Mouse (Mus musculus) myocyte (in vitro differentiated cells): ENCODE data around the gene Nop10. TPM values are rescaled to one million over a fixed set of nuclear protein-coding genes. Genes with fewer than 3 reads are reported as not detected.
A peak's percentile ranks its signal among the peaks of the same experiment; 100 is the strongest.

Source experiments
- H3K27me3 ChIP-seq: one replicate; pipeline ENCODE4 v1.6.1; 2011; ENCODE audit not compliant: control insufficient read depth, insufficient read depth, insufficient read length
- H3K36me3 ChIP-seq: one replicate; pipeline ENCODE4 v1.6.1; 2011; ENCODE audit not compliant: control insufficient read depth, insufficient read depth
- H3K4me2 ChIP-seq: one replicate; pipeline ENCODE4 v1.6.1; 2011; ENCODE audit warnings: low read depth, control low read depth
- H3K4me3 ChIP-seq: one replicate; pipeline ENCODE4 v1.5.1; 2011; ENCODE audit warnings: mild to moderate bottlenecking, control low read depth, moderate library complexity
- H3K79me2 ChIP-seq: one replicate; pipeline ENCODE4 v1.6.1; 2011; ENCODE audit not compliant: control insufficient read depth, insufficient read depth
- H3ac ChIP-seq: one replicate; pipeline ENCODE4 v1.6.1; 2011; ENCODE audit not compliant: control insufficient read depth, insufficient read length
- CEBPB ChIP-seq: IDR thresholded peaks from 2 replicates; pipeline ENCODE4 v1.6.1; 2011; ENCODE audit warnings: mild to moderate bottlenecking, moderate library complexity; ENCODE audit not compliant: poor library complexity, insufficient read depth, severe bottlenecking
- E2F4 ChIP-seq: IDR thresholded peaks from one replicate; pipeline ENCODE4 v1.6.1; 2011; ENCODE audit warnings: mild to moderate bottlenecking, control low read depth, moderate library complexity; ENCODE audit not compliant: insufficient read depth
- MAX ChIP-seq: IDR thresholded peaks from one replicate; pipeline ENCODE4 v1.6.1; 2011; ENCODE audit warnings: low read depth, mild to moderate bottlenecking, control low read depth
- MYOD1 ChIP-seq, 3 experiments: IDR thresholded peaks; one replicate each; pipeline ENCODE4 v1.6.1; 2011; ENCODE audit warnings: control low read depth in 2 of 3, low read depth in 2 of 3, mild to moderate bottlenecking in 2 of 3, moderate library complexity in 1 of 3; ENCODE audit not compliant: insufficient read length in 2 of 3, control insufficient read depth in 1 of 3
- MYOG ChIP-seq, 3 experiments: IDR thresholded peaks; one replicate each; pipeline ENCODE4 v1.6.1; 2011; ENCODE audit warnings: control low read depth in 2 of 3, low read depth in 2 of 3, mild to moderate bottlenecking in 2 of 3; ENCODE audit not compliant: insufficient read length in 2 of 3, control insufficient read depth in 1 of 3, insufficient read depth in 1 of 3
- POLR2A ChIP-seq: IDR thresholded peaks from one replicate; pipeline ENCODE4 v1.6.1; 2011; ENCODE audit warnings: low read depth, mild to moderate bottlenecking, control low read depth, moderate library complexity; ENCODE audit not compliant: insufficient read length
- POLR2AphosphoS2 ChIP-seq: IDR thresholded peaks from one replicate; pipeline ENCODE4 v1.6.1; 2011; ENCODE audit warnings: low read depth, control low read depth; ENCODE audit not compliant: insufficient read length
- REST ChIP-seq: IDR thresholded peaks from one replicate; pipeline ENCODE4 v1.6.1; 2011; ENCODE audit warnings: mild to moderate bottlenecking, control low read depth, moderate library complexity; ENCODE audit not compliant: insufficient read depth, insufficient read length
- SRF ChIP-seq: IDR thresholded peaks from one replicate; pipeline ENCODE4 v1.6.1; 2011; ENCODE audit warnings: low read depth; ENCODE audit not compliant: control insufficient read depth, insufficient read length
- TCF12 ChIP-seq: IDR thresholded peaks from one replicate; pipeline ENCODE4 v1.6.1; 2011; ENCODE audit warnings: mild to moderate bottlenecking, control low read depth; ENCODE audit not compliant: poor library complexity, insufficient read depth, severe bottlenecking
- TCF3 ChIP-seq: IDR thresholded peaks from one replicate; pipeline ENCODE4 v1.6.1; 2011; ENCODE audit warnings: low read depth, control low read depth; ENCODE audit not compliant: insufficient read length
- USF1 ChIP-seq: IDR thresholded peaks from one replicate; pipeline ENCODE4 v1.6.1; 2011; ENCODE audit warnings: low read depth, mild to moderate bottlenecking, control low read depth, moderate library complexity
- polyA plus RNA-seq: library from polyadenylated mRNA; unstranded; fragments of >200 nt; fragmentation: generic; extraction: Trizol; gene quantifications from one replicate; pipeline ENCODE4 v1.2.1, GENCODE M21; 2012; ENCODE audit warnings: missing spikeins

Gene Nop10
- polyA plus RNA-seq, 1 experiment, result 129 TPM

GRCm38 (mm10) chr2:112289507-112289906 is 27.8 kb downstream of the Nop10 start:
- Histone ChIP-seq H3K79me2 (no peaks in the 10 kb centered on the region), H3ac (no peak overlapping the region), H3K4me2 (no peak overlapping the region), H3K4me3 (no peak overlapping the region), H3K36me3 (no peaks in the 10 kb centered on the region), H3K27me3 (no peaks in the 10 kb centered on the region)
- TF ChIP-seq SRF, result no peak
- TF ChIP-seq MYOD1 (IDR thresholded peaks at IDR 0.05; ENCODE audit: control insufficient read depth in 1 of 3, insufficient read length in 2 of 3, low read depth in 2 of 3), result no peak

- TF ChIP-seq MYOG (IDR thresholded peaks at IDR 0.05; ENCODE audit: control insufficient read depth in 1 of 3, insufficient read depth in 1 of 3, insufficient read length in 2 of 3, low read depth in 2 of 3) (no peak), MYOD1 (IDR thresholded peaks at IDR 0.05; ENCODE audit: control insufficient read depth in 1 of 3, insufficient read length in 2 of 3, low read depth in 2 of 3) (no peak), USF1 (no peak), POLR2A (no peak), POLR2AphosphoS2 (no peak), MAX (no peak), CEBPB (no peak)
- Histone ChIP-seq H3ac (no peak overlapping the region), H3K27me3 (no peaks in the 10 kb centered on the region), H3K79me2 (peaks cover 5% of the 10 kb centered on the region), H3K4me3 (no peak overlapping the region), H3K4me2 (no peak overlapping the region), H3K36me3 (no peaks in the 10 kb centered on the region)
Measured at GRCm38 (mm10) chr2:112292823-112293222, 31.1 kb downstream of the Nop10 start.

GRCm38 (mm10) chr2:112296211-112296610 is 34.5 kb downstream of the Nop10 start:
- H3K36me3 ChIP-seq, result no peaks in the 10 kb centered on the region
- no peak overlapping the region for H3K4me3 ChIP-seq
- peaks cover 5% of the 10 kb centered on the region for H3K79me2 ChIP-seq
- no peak overlapping the region for H3ac ChIP-seq
- no peak for TF ChIP-seq POLR2A
- no peak for TF ChIP-seq E2F4
- TF ChIP-seq MAX, result no peak
- no peak for TF ChIP-seq MYOD1 (IDR thresholded peaks at IDR 0.05; ENCODE audit: control insufficient read depth in 1 of 3, insufficient read length in 2 of 3, low read depth in 2 of 3)
- no peak for TF ChIP-seq TCF3
- TF ChIP-seq USF1, result no peak
- no peak for TF ChIP-seq TCF12
- TF ChIP-seq POLR2AphosphoS2, result no peak
- TF ChIP-seq MYOG (IDR thresholded peaks at IDR 0.05; ENCODE audit: control insufficient read depth in 1 of 3, insufficient read depth in 1 of 3, insufficient read length in 2 of 3, low read depth in 2 of 3), result no peak
- no peak for TF ChIP-seq CEBPB
- TF ChIP-seq SRF, result no peak
- no peak for TF ChIP-seq REST
- H3K27me3 ChIP-seq, result no peaks in the 10 kb centered on the region
- H3K4me2 ChIP-seq, result peak overlapping the region; percentile 53

- H3K36me3 ChIP-seq, result no peaks in the 10 kb centered on the region
- TF ChIP-seq TCF12, result no peak
- no peak for TF ChIP-seq MYOG (IDR thresholded peaks at IDR 0.05; ENCODE audit: control insufficient read depth in 1 of 3, insufficient read depth in 1 of 3, insufficient read length in 2 of 3, low read depth in 2 of 3)
- TF ChIP-seq E2F4, result no peak
- no peak for TF ChIP-seq REST
- no peak for TF ChIP-seq SRF
- no peak for TF ChIP-seq POLR2A
- TF ChIP-seq TCF3, result no peak
- no peak for TF ChIP-seq MAX
- no peak for TF ChIP-seq CEBPB
- TF ChIP-seq POLR2AphosphoS2, result no peak
- no peak for TF ChIP-seq USF1
- TF ChIP-seq MYOD1 (IDR thresholded peaks at IDR 0.05; ENCODE audit: control insufficient read depth in 1 of 3, insufficient read length in 2 of 3, low read depth in 2 of 3), result no peak
- no peaks in the 10 kb centered on the region for H3K27me3 ChIP-seq
- no peak overlapping the region for H3K4me3 ChIP-seq
- peaks cover 5% of the 10 kb centered on the region for H3K79me2 ChIP-seq
- H3K4me2 ChIP-seq, result no peak overlapping the region
- H3ac ChIP-seq, result no peak overlapping the region
Measured at GRCm38 (mm10) chr2:112298221-112298620, 36.5 kb downstream of the Nop10 start.

GRCm38 (mm10) chr2:112308671-112309070 is 46.9 kb downstream of the Nop10 start:
- no peaks in the 10 kb centered on the region for H3K36me3 ChIP-seq
- peak overlapping the region; percentile 74 for H3K4me2 ChIP-seq
- TF ChIP-seq MYOG (IDR thresholded peaks at IDR 0.05; ENCODE audit: control insufficient read depth in 1 of 3, insufficient read depth in 1 of 3, insufficient read length in 2 of 3, low read depth in 2 of 3) (no peak), USF1 (peak; percentile 23)
- no peaks in the 10 kb centered on the region for H3K27me3 ChIP-seq
- H3ac ChIP-seq, result no peak overlapping the region
- H3K79me2 ChIP-seq, result no peaks in the 10 kb centered on the region
- H3K4me3 ChIP-seq, result no peak overlapping the region
